Mouse (Mus musculus) mammary gland, adult 2 months (tissue): ENCODE data around the gene Dennd1a. TPM values are rescaled to one million over a fixed set of nuclear protein-coding genes. Genes with fewer than 3 reads are reported as not detected.

Experiments used
- polyA plus RNA-seq: library from polyadenylated mRNA; depleted of rRNA; stranded (reverse); fragments of >200 nt; gene quantifications from 2 replicates; pipeline ENCODE4 v1.2.3, GENCODE M21; 2012; ENCODE audit warnings: low replicate concordance; rRNA removed

The Dennd1a gene
- polyA plus RNA-seq = 19.8 and 28.0 TPM in 2 replicates

DNA sequence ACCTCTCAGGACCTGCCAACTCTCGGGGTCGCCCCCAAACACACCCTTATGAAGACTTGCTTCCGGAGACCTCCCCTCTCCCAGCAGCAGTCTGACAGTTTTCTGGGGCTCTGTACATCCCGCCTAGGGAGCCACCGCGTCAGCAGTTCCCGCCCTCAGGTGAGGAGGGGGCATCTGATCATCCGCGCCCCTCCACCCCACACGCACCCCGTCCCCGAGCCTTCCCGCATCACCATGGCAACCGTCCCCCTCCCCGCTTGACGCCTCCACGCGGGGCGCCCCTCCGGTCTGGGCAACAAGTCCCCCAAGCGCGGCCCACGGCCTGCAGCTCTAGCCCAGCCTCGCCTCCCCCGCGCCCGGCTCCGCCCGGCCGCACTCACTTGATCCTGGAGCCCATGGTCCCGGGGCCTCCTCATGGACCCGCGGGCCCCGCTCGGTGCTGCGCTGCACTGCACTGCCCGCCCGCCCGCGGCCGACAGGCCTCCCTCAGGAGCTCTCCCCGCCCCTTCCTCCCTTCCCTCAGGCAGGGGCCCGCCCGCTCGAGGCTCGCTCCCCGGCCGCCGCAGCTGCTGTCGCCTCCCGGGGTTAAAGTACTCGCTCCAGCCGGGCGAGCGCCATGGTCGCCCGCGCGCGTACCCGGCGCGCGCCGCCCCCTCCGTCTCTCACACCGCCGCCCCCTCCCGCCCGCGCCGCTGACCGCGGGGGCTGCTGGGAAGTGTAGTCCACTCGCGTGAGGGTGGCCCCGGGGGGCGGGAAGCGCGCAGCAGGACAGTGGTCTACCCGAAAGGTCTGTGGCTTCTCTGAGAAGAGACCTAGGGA, at the start of gene Dennd1a:
Dennd1a (minus strand) TSS at position 658 of the 819 bp plus-strand sequence.

DNA sequence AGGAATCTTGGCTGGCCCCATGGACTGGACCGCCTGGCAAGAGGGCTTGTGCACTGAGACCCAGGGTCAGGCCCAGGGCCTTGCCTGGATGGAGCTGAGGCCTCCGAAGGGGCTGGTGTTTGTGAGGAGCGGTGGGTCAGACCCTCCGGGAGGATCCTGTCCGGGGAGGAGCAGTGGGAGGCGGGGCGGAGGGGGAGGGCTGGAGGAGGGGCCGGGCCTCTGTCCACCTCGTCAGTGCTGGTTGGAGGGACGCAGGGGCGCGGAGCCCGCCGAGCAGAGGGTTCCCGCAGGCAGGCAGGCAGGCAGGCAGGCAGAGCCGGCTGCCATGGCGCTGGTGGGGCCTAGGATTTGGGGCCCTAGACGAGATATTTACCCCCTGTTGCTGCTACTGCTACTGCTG, 511.2 kb downstream of the Dennd1a start, which contains the start of gene Crb2:
Crb2 (plus strand) TSS at position 234 of the 400 bp plus-strand sequence.

Other genes starting within 250 kb of the Dennd1a start
- gene Lhx2, start 51.9 kb upstream of the Dennd1a start, polyA plus RNA-seq = 1.5 and 2.9 TPM in 2 replicates
- 27.8 and 43.2 TPM in 2 replicates for gene Nek6, start 224.3 kb upstream of the Dennd1a start, polyA plus RNA-seq